Mouse (Mus musculus): ENCODE data around the gene Tmem52. TPM values are rescaled to one million over a fixed set of nuclear protein-coding genes. Genes with fewer than 3 reads are reported as not detected.
A peak's percentile ranks its signal among the peaks of the same experiment; 100 is the strongest.

Gene Tmem52
- polyA plus RNA-seq, 1 experiment: not detected

DNA sequence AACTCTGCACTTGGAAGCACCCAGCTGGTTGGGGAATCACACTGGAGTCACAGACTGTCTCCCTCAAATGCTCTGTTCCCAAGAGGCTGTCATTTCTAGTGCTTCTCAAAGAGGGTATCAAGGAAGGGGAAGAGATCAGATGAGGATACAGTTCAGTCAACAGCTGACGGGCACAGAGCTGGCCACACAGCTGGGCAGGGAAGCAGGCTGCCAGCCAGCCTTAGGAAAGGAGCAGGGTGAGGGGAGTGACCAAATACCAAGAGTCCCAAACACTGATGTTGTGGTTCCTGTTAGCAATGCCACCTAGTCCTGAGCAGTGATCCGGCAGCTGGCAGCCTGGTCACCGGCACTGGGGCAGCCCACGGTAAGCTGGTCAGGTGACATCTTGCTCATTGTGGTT, 4.9 kb upstream of the Tmem52 start:
- no peaks in the 10 kb centered on the region for H3K36me3 ChIP-seq (ENCODE audit: control insufficient read depth, insufficient read depth)
- TF ChIP-seq SRF (IDR thresholded peaks at IDR 0.05; ENCODE audit: control insufficient read depth, insufficient read length, low read depth) (no peak), MYOD1 (IDR thresholded peaks at IDR 0.05; ENCODE audit: control insufficient read depth in 1 of 3, insufficient read length in 2 of 3, low read depth in 2 of 3) (peak in 1 of 3 experiments; percentile 58), MAX (IDR thresholded peaks at IDR 0.05; ENCODE audit: low read depth) (no peak), MYOG (IDR thresholded peaks at IDR 0.05; ENCODE audit: control insufficient read depth in 1 of 3, insufficient read depth in 1 of 3, insufficient read length in 2 of 3, low read depth in 2 of 3) (peak in 2 of 3 experiments; percentile 22 to 81), USF1 (IDR thresholded peaks at IDR 0.05; ENCODE audit: low read depth) (no peak), REST (IDR thresholded peaks at IDR 0.05; ENCODE audit: insufficient read depth, insufficient read length) (no peak)
- H3ac ChIP-seq (ENCODE audit: control insufficient read depth, insufficient read length): no peak overlapping the region
- H3K27me3 ChIP-seq (ENCODE audit: control insufficient read depth, insufficient read depth, insufficient read length): peaks cover 86% of the 10 kb centered on the region
- H3K79me2 ChIP-seq (ENCODE audit: control insufficient read depth, insufficient read depth): no peaks in the 10 kb centered on the region
- H3K4me2 ChIP-seq (ENCODE audit: low read depth): no peak overlapping the region
- H3K4me3 ChIP-seq: no peak overlapping the region

- Histone ChIP-seq H3K4me3 (no peak overlapping the region), H3K4me2 (ENCODE audit: low read depth) (no peak overlapping the region), H3K79me2 (ENCODE audit: control insufficient read depth, insufficient read depth) (no peaks in the 10 kb centered on the region), H3K27me3 (ENCODE audit: control insufficient read depth, insufficient read depth, insufficient read length) (peaks cover 91% of the 10 kb centered on the region), H3ac (ENCODE audit: control insufficient read depth, insufficient read length) (no peak overlapping the region), H3K36me3 (ENCODE audit: control insufficient read depth, insufficient read depth) (no peaks in the 10 kb centered on the region)
- no peak for TF ChIP-seq CEBPB (IDR thresholded peaks at IDR 0.05; ENCODE audit: insufficient read depth, poor library complexity, severe bottlenecking)
- TF ChIP-seq TCF12 (IDR thresholded peaks at IDR 0.05; ENCODE audit: insufficient read depth, poor library complexity, severe bottlenecking): no peak
- no peak for TF ChIP-seq POLR2AphosphoS2 (IDR thresholded peaks at IDR 0.05; ENCODE audit: insufficient read length, low read depth)
- TF ChIP-seq SRF (IDR thresholded peaks at IDR 0.05; ENCODE audit: control insufficient read depth, insufficient read length, low read depth): no peak
- TF ChIP-seq E2F4 (IDR thresholded peaks at IDR 0.05; ENCODE audit: insufficient read depth): no peak
- no peak for TF ChIP-seq MYOG (IDR thresholded peaks at IDR 0.05; ENCODE audit: control insufficient read depth in 1 of 3, insufficient read depth in 1 of 3, insufficient read length in 2 of 3, low read depth in 2 of 3)
- no peak for TF ChIP-seq MYOD1 (IDR thresholded peaks at IDR 0.05; ENCODE audit: control insufficient read depth in 1 of 3, insufficient read length in 2 of 3, low read depth in 2 of 3)
- no peak for TF ChIP-seq USF1 (IDR thresholded peaks at IDR 0.05; ENCODE audit: low read depth)
- no peak for TF ChIP-seq REST (IDR thresholded peaks at IDR 0.05; ENCODE audit: insufficient read depth, insufficient read length)
- TF ChIP-seq TCF3 (IDR thresholded peaks at IDR 0.05; ENCODE audit: insufficient read length, low read depth): no peak
- no peak for TF ChIP-seq MAX (IDR thresholded peaks at IDR 0.05; ENCODE audit: low read depth)
- TF ChIP-seq POLR2A (IDR thresholded peaks at IDR 0.05; ENCODE audit: insufficient read length, low read depth): no peak
These were observed 3.3 kb upstream of the Tmem52 start for GRCm38 (mm10) chr4:155465607-155466006.

GRCm38 (mm10) chr4:155466080-155466479, 2.8 kb upstream of the Tmem52 start:
- H3K4me2 ChIP-seq (ENCODE audit: low read depth): no peak overlapping the region
- TF ChIP-seq TCF12 (IDR thresholded peaks at IDR 0.05; ENCODE audit: insufficient read depth, poor library complexity, severe bottlenecking) (no peak), SRF (IDR thresholded peaks at IDR 0.05; ENCODE audit: control insufficient read depth, insufficient read length, low read depth) (no peak), MYOD1 (IDR thresholded peaks at IDR 0.05; ENCODE audit: control insufficient read depth in 1 of 3, insufficient read length in 2 of 3, low read depth in 2 of 3) (no peak), E2F4 (IDR thresholded peaks at IDR 0.05; ENCODE audit: insufficient read depth) (no peak), MYOG (IDR thresholded peaks at IDR 0.05; ENCODE audit: control insufficient read depth in 1 of 3, insufficient read depth in 1 of 3, insufficient read length in 2 of 3, low read depth in 2 of 3) (no peak), CEBPB (IDR thresholded peaks at IDR 0.05; ENCODE audit: insufficient read depth, poor library complexity, severe bottlenecking) (no peak), MAX (IDR thresholded peaks at IDR 0.05; ENCODE audit: low read depth) (no peak), TCF3 (IDR thresholded peaks at IDR 0.05; ENCODE audit: insufficient read length, low read depth) (no peak), POLR2A (IDR thresholded peaks at IDR 0.05; ENCODE audit: insufficient read length, low read depth) (no peak), USF1 (IDR thresholded peaks at IDR 0.05; ENCODE audit: low read depth) (no peak), REST (IDR thresholded peaks at IDR 0.05; ENCODE audit: insufficient read depth, insufficient read length) (no peak), POLR2AphosphoS2 (IDR thresholded peaks at IDR 0.05; ENCODE audit: insufficient read length, low read depth) (no peak)
- no peak overlapping the region for H3ac ChIP-seq (ENCODE audit: control insufficient read depth, insufficient read length)
- H3K4me3 ChIP-seq: no peak overlapping the region
- peaks cover 91% of the 10 kb centered on the region for H3K27me3 ChIP-seq (ENCODE audit: control insufficient read depth, insufficient read depth, insufficient read length)
- no peaks in the 10 kb centered on the region for H3K36me3 ChIP-seq (ENCODE audit: control insufficient read depth, insufficient read depth)
- no peaks in the 10 kb centered on the region for H3K79me2 ChIP-seq (ENCODE audit: control insufficient read depth, insufficient read depth)

GRCm38 (mm10) chr4:155467237-155468010, 1.5 kb upstream of the Tmem52 start:
- Histone ChIP-seq H3K79me2 (ENCODE audit: control insufficient read depth, insufficient read depth) (no peaks in the 10 kb centered on the region), H3K4me2 (ENCODE audit: low read depth) (no peak overlapping the region), H3K4me3 (no peak overlapping the region), H3ac (ENCODE audit: control insufficient read depth, insufficient read length) (no peak overlapping the region), H3K36me3 (ENCODE audit: control insufficient read depth, insufficient read depth) (no peaks in the 10 kb centered on the region), H3K27me3 (ENCODE audit: control insufficient read depth, insufficient read depth, insufficient read length) (peaks cover 85% of the 10 kb centered on the region)
- TF ChIP-seq E2F4 (IDR thresholded peaks at IDR 0.05; ENCODE audit: insufficient read depth) (no peak), MAX (IDR thresholded peaks at IDR 0.05; ENCODE audit: low read depth) (no peak), MYOD1 (IDR thresholded peaks at IDR 0.05; ENCODE audit: control insufficient read depth in 1 of 3, insufficient read length in 2 of 3, low read depth in 2 of 3) (no peak), TCF12 (IDR thresholded peaks at IDR 0.05; ENCODE audit: insufficient read depth, poor library complexity, severe bottlenecking) (no peak), CEBPB (IDR thresholded peaks at IDR 0.05; ENCODE audit: insufficient read depth, poor library complexity, severe bottlenecking) (no peak), POLR2AphosphoS2 (IDR thresholded peaks at IDR 0.05; ENCODE audit: insufficient read length, low read depth) (no peak), MYOG (IDR thresholded peaks at IDR 0.05; ENCODE audit: control insufficient read depth in 1 of 3, insufficient read depth in 1 of 3, insufficient read length in 2 of 3, low read depth in 2 of 3) (no peak), POLR2A (IDR thresholded peaks at IDR 0.05; ENCODE audit: insufficient read length, low read depth) (no peak), TCF3 (IDR thresholded peaks at IDR 0.05; ENCODE audit: insufficient read length, low read depth) (no peak), USF1 (IDR thresholded peaks at IDR 0.05; ENCODE audit: low read depth) (no peak), REST (IDR thresholded peaks at IDR 0.05; ENCODE audit: insufficient read depth, insufficient read length) (no peak), SRF (IDR thresholded peaks at IDR 0.05; ENCODE audit: control insufficient read depth, insufficient read length, low read depth) (no peak)
